Mouse (Mus musculus) heart, postnatal 0 days (tissue): ENCODE measurements around the gene Gcm1. TPM values are rescaled to one million over a fixed set of nuclear protein-coding genes. Genes with fewer than 3 reads are reported as not detected.

Source experiments
- ATAC-seq: fragments of 200-750 bp; cut with Nextera tagmentation; 2 replicates; pipeline ENCODE4 v1.8.0; 2017; ENCODE audit warnings: low read depth, moderate number of reproducible peaks, moderate library complexity; ENCODE audit not compliant: insufficient read depth
- DNase-seq: peaks from one replicate; pipeline ENCODE4 v3.0.0-alpha.2; 2016; ENCODE audit warnings: low spot score
- H3K27ac ChIP-seq: fragments of 300-500 bp; sonication (generic); 2 replicates; pipeline ENCODE4 v1.5.1; 2014; ENCODE audit warnings: low read depth, mild to moderate bottlenecking
- H3K27me3 ChIP-seq: fragments of 300-500 bp; sonication (generic); 2 replicates; pipeline ENCODE4 v1.6.1; 2014; ENCODE audit warnings: low read length, mixed read lengths; ENCODE audit not compliant: control insufficient read depth, insufficient read depth
- H3K36me3 ChIP-seq: fragments of 300-500 bp; sonication (generic); replicated peaks from 2 replicates; pipeline ENCODE4 v1.6.1; 2014; ENCODE audit warnings: low read length, mixed read lengths; ENCODE audit not compliant: control insufficient read depth, insufficient read depth
- H3K4me1 ChIP-seq: fragments of 300-500 bp; sonication (generic); 2 replicates; pipeline ENCODE4 v1.6.1; 2014; ENCODE audit warnings: antibody characterized with exemption; ENCODE audit not compliant: control insufficient read depth, insufficient read depth
- H3K4me2 ChIP-seq: fragments of 300-500 bp; sonication (generic); 2 replicates; pipeline ENCODE4 v1.6.1; 2014; ENCODE audit warnings: low read depth, mild to moderate bottlenecking, low read length, moderate library complexity
- H3K4me3 ChIP-seq: fragments of 300-500 bp; sonication (generic); 2 replicates; pipeline ENCODE4 v1.5.1; 2014; ENCODE audit warnings: low read depth, low read length
- H3K9ac ChIP-seq: fragments of 300-500 bp; sonication (generic); replicated peaks from 2 replicates; pipeline ENCODE4 v1.6.1; 2014; ENCODE audit warnings: low read depth, low read length, mixed read lengths
- H3K9me3 ChIP-seq: fragments of 300-500 bp; sonication (generic); replicated peaks from 2 replicates; pipeline ENCODE4 v1.6.1; 2016; ENCODE audit warnings: low read length; ENCODE audit not compliant: control insufficient read depth
- CTCF ChIP-seq: IDR thresholded peaks from 2 replicates; pipeline ENCODE4 v1.5.1; 2016; ENCODE audit warnings: antibody characterized with exemption, control low read depth, low read depth
- EP300 ChIP-seq: IDR thresholded peaks from 2 replicates; pipeline ENCODE4 v1.6.1; 2016; ENCODE audit warnings: antibody characterized with exemption, low read depth
- WGBS: fragments of 180-500 bp; shearing (Covaris S2); extraction: QIAGEN DNeasy Blood & Tissue Kit; methylation state at CpG from one replicate; pipeline ENCODE4 v1.1.7; 2014; 5-methylcytosine and 5-hydroxymethylcytosine counted together
- polyA plus RNA-seq: library from polyadenylated mRNA; unstranded; fragments of >200 nt; fragmentation: Nextera tagmentation; extraction: Ambion mirVana; gene quantifications from 2 replicates; pipeline ENCODE4 v1.2.1, GENCODE M21; 2015
- total RNA-seq: library from RNA; depleted of rRNA; stranded (reverse); fragments of >200 nt; gene quantifications from 2 replicates; pipeline ENCODE4 v1.2.3, GENCODE M21; 2014; ENCODE audit warnings: low replicate concordance

The Gcm1 gene
- total and polyA plus RNA-seq, 2 experiments from 2014 or later, result not detected

DNA sequence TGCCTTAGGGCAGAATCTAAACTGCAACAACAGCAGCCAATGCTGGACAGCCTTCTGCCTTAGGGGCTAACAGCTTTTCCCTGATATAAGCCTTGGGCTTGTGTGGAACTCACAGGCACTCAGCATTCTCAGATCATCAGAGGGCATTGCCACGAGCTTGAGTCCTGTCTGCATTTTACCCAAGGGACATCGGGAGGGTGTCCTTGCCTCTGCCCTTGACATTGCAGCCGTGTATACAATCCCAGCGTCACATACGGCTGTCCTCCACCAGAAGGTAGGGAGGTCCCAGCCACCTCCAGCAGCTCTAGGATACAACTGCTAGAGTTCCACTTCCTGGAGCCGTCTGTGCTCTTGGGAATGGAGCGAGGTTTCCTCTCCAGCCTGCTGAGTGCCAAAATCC, 37.2 kb downstream of the Gcm1 start:
- no peaks in the 10 kb centered on the region for H3K27me3 ChIP-seq
- peaks cover 17% of the 10 kb centered on the region; the same call in 1 of the 2 replicates for H3K4me1 ChIP-seq
- no peak overlapping the region for H3K4me2 ChIP-seq
- peak overlapping the region; percentile 20; the same call in 1 of the 2 replicates for H3K9ac ChIP-seq
- no peak overlapping the region for H3K4me3 ChIP-seq
- peaks cover 66% of the 10 kb centered on the region for H3K36me3 ChIP-seq
- TF ChIP-seq EP300 (no peak), CTCF (no peak)
- peak overlapping the region; percentile 86 for H3K27ac ChIP-seq
- ATAC-seq (peak; percentile 84), DNase-seq (peak; percentile 32)
- H3K9me3 ChIP-seq, result no peaks in the 10 kb centered on the region
- WGBS, result 24% methylated on average over 7 of the region's 7 CpGs

DNA sequence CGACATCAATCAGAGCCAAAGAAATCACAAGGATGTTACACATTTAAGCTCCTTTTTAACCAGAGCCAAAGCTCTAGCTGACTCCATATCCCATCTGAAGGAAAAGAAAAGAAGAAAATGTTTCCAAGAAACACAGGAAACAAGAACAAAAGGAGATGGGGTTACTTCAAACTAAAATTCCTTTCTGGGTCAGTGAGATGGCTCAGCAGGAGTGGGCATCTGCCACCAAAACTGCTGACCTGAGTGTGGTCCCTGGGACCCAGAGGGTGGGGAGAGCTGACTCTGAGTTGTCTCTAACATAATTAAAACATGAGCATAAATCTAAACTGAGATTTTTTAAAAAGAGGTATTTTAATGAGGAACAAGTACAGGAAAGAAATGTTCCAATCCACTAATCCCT, 38.2 kb downstream of the Gcm1 start:
- DNase-seq, result peak; percentile 27
- Histone ChIP-seq H3K27ac (peak overlapping the region; percentile 86; the same call in 1 of the 2 replicates), H3K4me3 (no peak overlapping the region), H3K9ac (no peak overlapping the region), H3K27me3 (no peaks in the 10 kb centered on the region), H3K9me3 (no peaks in the 10 kb centered on the region), H3K4me1 (peaks cover 17% of the 10 kb centered on the region; the same call in 1 of the 2 replicates), H3K36me3 (peaks cover 62% of the 10 kb centered on the region), H3K4me2 (no peak overlapping the region)
- TF ChIP-seq CTCF, result no peak
- ATAC-seq, result no peak
- 63% methylated on average over 1 of the region's 1 CpGs for WGBS

DNA sequence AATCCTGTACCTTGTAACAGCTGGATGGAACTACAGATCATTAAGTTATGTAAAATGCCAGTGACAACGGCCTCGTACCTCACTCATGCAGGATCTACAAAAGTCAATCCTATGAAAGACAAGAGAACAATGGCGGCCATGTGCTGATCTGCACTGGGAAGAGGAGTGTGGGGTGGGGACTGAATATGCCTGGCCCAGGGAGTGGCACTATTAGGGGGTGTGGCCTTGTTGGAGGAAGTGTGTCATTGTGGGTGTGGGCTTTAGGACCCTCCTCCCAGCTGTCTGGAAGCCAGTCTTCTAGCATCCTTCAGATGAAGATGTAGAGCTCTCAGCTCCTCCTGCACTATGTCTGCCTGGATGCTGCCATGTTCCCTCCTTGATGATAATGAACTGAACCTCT, 38.9 kb downstream of the Gcm1 start:
- ATAC-seq (no peak), DNase-seq (no peak)
- Histone ChIP-seq H3K27me3 (no peaks in the 10 kb centered on the region), H3K4me1 (peaks cover 17% of the 10 kb centered on the region; the same call in 1 of the 2 replicates), H3K4me2 (no peak overlapping the region), H3K36me3 (peaks cover 62% of the 10 kb centered on the region), H3K4me3 (no peak overlapping the region), H3K9me3 (no peaks in the 10 kb centered on the region), H3K9ac (no peak overlapping the region), H3K27ac (no peak overlapping the region)
- TF ChIP-seq EP300 (no peak), CTCF (no peak)
- 92% methylated on average over 3 of the region's 3 CpGs for WGBS

DNA sequence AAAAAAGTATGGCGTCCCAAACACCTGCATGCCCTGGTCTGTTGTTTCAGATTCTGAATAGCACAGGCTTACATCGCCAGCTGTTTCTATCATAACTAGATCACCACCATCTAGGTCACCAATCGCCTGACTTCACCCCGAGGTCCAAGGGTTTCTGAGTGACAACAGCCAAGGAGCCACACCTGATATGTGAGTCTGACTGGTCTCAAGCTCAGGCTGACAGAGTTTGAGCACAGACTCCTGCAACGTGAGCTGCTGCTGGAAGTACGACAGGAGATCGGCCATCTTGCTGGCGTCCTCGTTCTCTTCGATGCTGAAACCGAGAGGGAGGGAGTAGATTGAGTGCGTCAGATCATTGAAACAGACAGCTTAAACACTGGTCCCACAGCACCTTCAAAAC, 44.0 kb downstream of the Gcm1 start:
- TF ChIP-seq CTCF (no peak), EP300 (no peak)
- no peak for DNase-seq
- Histone ChIP-seq H3K9me3 (0 out of 2 replicates have a peak, but pooled peaks cover 2% of the 10 kb centered on the region), H3K4me2 (no peak overlapping the region), H3K4me1 (no peaks in the 10 kb centered on the region), H3K27ac (no peak overlapping the region), H3K36me3 (peaks cover 82% of the 10 kb centered on the region), H3K9ac (no peak overlapping the region), H3K27me3 (no peaks in the 10 kb centered on the region), H3K4me3 (no peak overlapping the region)
- no peak for ATAC-seq
- 88% methylated on average over 12 of the region's 12 CpGs for WGBS

DNA sequence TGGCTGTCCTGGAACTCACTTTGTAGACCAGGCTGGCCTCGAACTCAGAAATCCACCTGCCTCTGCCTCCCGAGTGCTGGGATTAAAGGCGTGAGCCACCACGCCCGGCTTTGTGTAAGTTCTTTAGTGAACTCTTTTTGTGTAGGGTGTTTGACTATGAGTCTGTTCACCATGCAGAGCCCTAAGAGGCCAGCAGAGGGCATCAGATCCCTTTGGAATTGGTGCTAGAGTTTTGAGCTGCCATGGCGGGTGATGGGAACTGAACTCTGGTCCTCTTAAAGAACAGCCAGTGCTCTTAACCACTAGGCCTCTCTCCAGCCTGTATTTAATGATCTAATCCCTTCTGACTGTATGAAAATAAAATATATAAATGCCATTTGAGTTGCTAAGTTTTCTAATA, 44.7 kb downstream of the Gcm1 start:
- WGBS, result 100% methylated on average over 6 of the region's 6 CpGs
- H3K4me3 ChIP-seq, result no peak overlapping the region

DNA sequence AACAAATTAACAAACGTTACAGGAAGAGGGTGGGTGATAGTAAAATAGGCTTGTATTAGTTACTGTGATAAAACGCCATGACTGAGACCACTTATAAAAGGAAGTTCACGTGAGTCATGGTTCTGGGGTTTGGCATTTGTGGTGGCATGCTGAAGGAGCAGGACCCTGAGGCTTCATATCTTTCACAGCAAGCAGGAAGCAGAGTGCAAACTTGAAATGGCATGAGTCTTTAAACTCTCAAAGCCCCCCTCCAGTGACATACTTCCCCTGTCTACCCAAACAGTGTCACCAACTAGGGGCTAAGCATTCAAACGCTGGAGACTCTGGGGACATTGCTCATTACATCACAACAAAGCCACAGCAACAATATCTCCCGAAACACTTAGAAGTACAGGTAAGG, 49.2 kb downstream of the Gcm1 start:
- no peaks in the 10 kb centered on the region for H3K27me3 ChIP-seq
- H3K4me1 ChIP-seq, result no peaks in the 10 kb centered on the region
- H3K9me3 ChIP-seq, result 0 out of 2 replicates have a peak, but pooled peaks cover 2% of the 10 kb centered on the region
- no peak for TF ChIP-seq CTCF
- TF ChIP-seq EP300, result no peak
- H3K27ac ChIP-seq, result peak overlapping the region; percentile 11; the same call in 1 of the 2 replicates
- H3K4me3 ChIP-seq, result no peak overlapping the region
- DNase-seq (no peak), ATAC-seq (no peak)
- 73% methylated on average over 5 of the region's 5 CpGs for WGBS
- no peak overlapping the region for H3K9ac ChIP-seq
- no peak overlapping the region for H3K4me2 ChIP-seq
- H3K36me3 ChIP-seq, result peaks cover 77% of the 10 kb centered on the region

More for the DNA sequence above, 44.7 kb downstream of the Gcm1 start:
- ATAC-seq (no peak), DNase-seq (no peak)
- Histone ChIP-seq H3K36me3 (peaks cover 88% of the 10 kb centered on the region), H3K4me1 (no peaks in the 10 kb centered on the region), H3K9me3 (0 out of 2 replicates have a peak, but pooled peaks cover 2% of the 10 kb centered on the region), H3K27ac (no peak overlapping the region), H3K27me3 (no peaks in the 10 kb centered on the region), H3K9ac (no peak overlapping the region), H3K4me2 (no peak overlapping the region)
- TF ChIP-seq CTCF (peak; percentile 30; the same call in 1 of the 2 replicates), EP300 (no peak)
